Mouse (Mus musculus): ENCODE measurements around the gene Pxt1.

GRCm38 (mm10) chr17:28885231-28885630 lies 58.4 kb downstream of the Pxt1 start:
- no peak for TF ChIP-seq POLR2A (IDR thresholded peaks at IDR 0.05; ENCODE audit: insufficient read depth, low read depth, low read length)
- TF ChIP-seq CTCF (IDR thresholded peaks at IDR 0.05; ENCODE audit: insufficient read depth, low read depth, low read length) = no peak

All from olfactory bulb, adult 2 months (tissue).